Mouse (Mus musculus): ENCODE results near the gene Helz2.

The Helz2 gene

DNA sequence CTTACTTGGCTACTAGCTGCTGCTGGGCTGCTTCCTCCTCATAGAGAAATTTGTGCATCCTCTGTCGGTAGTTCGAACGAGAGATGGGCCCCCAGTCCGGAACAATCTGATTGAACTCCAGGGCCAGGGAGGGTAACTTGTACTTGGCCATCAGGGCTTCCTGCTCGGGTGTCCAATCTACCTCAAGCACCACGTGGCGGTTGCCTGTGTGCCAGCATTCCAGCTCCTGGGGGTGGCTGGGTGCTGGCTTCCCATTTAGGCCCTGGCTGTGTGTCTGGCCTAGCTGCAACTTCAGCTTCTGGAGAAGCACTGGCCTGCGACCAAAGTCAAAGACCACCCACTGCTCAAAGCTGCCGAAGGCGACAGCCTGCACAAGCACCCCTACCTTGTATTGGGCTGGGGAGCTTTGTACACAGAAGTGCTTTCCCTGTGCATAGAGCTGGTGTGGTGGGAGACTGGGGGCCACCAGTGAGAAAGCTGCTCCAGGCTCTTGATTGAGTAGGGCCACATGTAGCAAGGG, 3.7 kb downstream of the Helz2 start:
- DNase-seq (ENCODE audit: low spot score in 2 of 2): no peak

DNA sequence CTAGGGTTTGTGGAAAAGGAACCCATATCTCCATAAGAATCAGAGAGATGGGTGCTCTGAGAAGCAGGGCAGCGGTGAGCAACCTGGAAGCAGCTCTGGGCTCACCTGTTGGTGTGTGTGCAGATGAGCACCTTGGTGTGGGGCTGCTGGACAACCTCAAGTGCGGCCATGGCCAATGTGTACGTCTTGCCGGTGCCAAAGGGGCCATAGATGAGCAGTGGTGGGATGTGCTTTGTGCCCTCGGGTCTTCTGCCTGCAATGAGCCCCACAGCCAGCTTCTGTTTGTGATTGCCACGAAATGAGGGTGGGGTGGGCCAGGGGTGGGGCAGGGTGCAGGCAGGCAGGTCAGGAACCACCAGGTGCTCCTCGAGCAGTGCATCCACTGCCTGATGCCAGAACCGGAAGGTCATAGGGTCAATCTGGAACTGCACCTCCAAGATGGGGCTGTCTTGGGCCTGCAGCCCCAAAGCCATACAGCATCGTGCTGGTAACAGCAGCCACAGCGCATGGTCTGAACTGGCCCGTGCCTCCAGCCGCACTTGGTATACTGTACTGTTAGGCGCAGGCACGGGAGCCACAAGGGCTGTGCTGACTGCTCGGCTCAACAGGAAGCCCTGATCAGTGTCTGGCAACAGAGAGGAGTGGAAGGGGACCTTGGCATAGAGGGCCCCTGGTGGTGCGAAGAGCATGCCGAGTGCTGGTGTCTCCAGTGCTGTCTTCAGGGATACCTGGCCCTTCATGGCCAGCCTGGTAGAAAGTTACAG, 4.4 kb downstream of the Helz2 start:
- peak in 1 of 2 experiments; percentile 51 for DNase-seq (ENCODE audit: low spot score in 2 of 2)

DNA sequence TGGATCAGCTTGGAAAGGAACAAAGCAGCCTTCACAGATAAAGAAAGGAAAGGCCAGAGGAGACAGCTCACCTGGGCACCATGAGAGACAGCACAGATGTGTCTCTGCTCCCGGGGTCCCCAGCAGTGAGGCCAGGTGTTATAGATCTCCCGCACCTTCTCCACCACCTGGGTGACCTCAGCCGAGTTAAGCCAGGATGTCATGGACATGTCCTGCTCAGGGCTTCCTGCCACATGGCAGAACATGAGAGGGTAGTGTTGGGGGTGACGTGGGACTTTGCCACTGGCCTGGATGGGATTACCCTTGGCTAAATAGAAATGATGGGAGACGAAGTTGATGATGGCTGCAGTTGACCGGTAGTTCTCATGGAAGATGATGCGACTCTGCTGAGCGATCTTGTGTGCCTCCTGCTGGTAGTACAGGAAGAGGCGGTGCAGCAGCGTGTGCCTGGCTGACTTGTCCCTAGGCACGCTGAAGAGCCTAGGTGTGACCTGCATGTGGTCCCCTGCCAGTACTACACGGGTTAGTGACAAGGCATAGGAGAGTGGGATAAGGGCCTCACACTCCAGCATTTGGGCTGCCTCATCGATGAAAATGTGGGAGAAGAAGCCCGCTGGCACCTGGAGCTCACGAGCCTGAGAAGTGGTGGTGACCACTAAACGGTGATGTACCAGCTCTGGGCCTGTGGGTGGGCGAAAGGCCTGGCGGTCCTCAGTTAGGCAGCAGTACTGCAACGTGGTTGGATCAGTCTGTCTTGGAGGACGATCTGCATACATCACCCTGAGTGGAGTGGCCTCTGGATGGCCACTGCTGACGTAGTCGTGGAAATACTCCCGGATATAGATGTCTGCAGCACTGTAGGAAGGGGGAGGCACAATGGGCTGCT, 5.9 kb downstream of the Helz2 start:
- DNase-seq (ENCODE audit: low spot score in 2 of 2): no peak

DNA sequence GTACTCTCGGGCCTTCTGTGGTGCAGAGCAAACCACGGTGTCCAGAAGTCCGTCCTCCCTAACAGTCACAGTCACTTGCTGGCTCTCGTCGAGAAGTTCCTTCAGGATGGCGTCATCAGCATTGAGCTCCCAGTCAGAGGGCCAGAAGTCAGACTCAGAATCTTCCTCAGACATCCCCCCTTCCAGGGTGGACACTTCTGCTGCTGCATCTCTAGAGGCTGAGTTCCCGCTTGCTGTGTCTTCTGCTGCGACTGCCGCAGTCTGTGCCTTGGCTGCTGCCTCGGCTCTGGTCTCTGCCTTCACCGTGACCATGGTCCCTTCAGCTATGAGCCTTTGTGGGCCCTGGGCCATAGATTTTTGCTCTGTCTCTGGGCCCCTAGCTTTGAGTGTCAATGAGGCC, 7.1 kb downstream of the Helz2 start:
- DNase-seq (ENCODE audit: low spot score in 2 of 2): no peak

DNA sequence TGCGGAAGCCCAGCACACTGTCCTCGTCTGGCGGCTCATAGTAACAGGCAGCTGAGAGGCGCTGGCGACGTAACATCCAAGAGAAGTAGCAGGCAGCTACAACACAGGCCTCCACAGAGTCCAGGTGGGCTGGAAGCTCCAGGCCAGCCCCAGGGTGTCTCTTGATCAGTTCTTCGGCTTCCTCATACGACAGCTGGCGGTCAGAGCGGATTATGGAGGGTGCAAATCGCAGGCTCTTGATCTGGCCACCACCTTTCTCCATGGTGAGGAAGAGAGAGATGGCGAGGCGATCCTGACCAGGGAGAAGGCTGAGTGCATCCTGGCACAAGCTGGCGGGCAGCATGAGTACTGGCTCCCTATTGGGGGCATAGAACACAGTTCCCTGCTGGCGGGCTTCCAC, 8.4 kb downstream of the Helz2 start:
- no peak for DNase-seq (ENCODE audit: low spot score in 2 of 2)

DNA sequence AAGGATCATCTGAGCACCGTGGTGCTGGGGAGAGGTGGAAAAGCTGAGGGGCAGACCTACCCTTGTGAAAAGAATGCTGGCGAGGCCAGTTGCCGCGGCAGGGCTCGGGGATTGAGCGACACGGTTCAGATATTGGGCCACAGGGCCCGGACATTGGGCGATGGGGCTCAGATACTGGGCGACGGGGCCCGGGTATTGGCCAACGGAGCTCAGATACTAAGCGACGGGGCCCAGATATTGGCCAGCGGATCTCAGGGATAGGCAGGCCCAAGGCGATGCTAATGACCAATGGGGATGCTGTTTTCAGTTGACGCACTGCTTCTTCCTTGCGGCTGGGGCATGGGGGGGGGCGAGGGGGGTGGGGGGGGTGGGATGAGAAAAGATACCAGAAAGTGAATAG, 10.7 kb downstream of the Helz2 start:
- DNase-seq (ENCODE audit: low spot score in 2 of 2): no peak

DNA sequence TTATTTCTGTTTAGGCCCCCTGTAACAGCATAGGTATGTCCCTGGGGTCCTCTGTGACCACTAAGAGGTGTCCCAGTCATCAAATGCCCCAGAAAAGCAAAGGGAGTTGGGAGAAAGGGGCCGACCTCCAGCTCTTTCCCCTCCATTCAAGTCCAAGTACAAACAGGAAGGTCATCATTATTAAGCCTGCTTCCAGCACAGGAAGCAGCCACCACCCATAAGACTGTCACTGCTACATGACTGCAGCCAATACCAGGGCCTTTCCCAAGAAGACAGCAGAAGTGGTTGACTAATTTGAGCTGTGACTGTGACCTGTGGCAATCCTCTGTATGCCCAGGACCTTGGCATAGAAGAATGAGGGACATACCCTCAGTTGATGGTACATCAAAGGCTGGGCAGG, 13.5 kb downstream of the Helz2 start:
- DNase-seq (ENCODE audit: low spot score in 2 of 2): no peak

DNA sequence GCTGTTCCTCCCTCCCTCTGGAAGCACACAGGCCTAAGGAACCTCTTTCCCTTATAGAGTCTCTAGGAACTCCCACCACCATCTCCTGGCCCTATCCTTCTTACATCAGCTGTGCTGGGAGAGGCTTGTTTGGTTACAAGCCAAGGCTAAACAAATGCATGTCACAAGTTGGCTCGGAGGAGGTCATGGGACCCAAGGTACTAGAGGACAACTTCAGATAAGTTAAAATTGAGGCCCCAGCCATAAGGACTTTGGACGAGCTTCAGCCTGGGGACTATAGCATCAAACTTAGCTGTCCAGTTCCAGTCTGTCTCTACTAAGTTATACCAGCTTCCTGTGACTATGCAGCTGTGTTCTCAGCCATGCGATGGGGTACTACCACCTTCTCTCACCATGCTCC, 14.7 kb downstream of the Helz2 start:
- no peak for DNase-seq (ENCODE audit: low spot score in 2 of 2)

DNA sequence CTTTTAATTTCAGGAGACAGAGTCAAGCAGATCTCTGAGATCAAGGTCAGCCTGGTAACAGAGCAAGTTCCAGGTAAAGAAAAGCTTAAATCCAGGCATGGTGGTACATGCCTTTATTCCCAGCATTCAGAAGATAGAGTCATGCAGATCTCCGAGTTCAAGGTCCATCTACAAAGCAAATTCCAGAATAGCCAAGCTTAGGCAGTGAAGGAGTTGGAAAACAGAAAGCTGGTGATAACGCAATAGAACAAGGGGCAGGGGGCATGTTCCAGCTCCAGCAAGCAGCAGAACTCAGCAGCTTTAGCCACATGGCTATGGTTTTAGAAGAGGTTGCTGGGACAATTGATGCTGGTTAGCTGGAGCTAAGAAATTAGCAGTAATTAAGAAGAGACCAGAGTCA, 16.8 kb downstream of the Helz2 start:
- DNase-seq (ENCODE audit: low spot score in 2 of 2): no peak

DNA sequence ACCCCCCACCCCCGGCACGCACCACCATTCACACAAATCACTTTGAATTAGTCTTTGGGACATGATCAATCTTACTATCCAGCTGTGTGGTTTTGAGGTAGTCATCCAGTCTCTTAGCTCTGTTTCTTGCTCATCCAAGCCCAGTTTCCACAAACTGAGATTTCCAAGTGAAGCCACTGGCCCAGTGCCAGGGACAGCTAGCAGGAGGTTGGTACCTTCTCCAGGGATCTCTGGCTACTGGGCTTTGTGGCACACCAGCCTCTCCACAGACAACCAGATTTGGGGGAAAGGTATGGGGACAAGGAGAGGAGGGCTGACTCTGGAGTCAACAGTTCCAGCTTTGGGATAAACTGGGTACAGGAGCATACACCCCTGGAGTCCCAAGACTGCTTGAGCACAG, 21.5 kb downstream of the Helz2 start:
- no peak for DNase-seq (ENCODE audit: low spot score in 2 of 2)

DNA sequence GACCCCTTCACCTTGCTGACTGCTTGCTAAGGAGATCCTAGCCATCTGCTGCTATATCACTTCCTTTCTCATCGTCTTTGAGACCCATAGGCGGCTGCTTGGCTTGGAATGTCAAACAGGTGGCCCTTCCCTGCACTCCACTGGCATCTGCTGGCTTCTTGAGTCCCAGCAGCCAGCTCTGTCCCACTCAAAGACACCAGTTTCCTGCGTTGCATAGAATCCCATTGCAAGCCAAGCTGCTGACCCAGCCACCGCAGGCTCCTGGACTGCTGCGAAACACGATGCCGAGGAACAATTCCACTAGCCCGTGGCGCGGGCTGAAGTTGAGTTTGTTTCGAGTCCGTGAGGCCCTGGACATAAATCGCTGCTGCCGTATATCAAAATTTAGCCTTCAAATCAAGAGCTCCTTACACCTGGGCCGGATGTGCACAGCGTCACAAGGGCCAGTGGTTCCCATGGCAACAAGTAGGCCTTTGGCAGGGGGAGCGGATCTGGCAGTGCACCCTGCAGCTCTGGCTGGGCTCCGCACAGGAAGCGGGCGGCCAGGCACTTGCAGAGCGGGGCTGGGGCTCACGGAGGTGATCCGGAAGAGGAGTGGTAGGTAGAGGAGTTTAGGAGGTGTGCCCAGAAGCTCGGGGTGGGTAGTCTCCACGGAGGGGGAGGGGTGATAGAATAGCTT, 22.1 kb downstream of the Helz2 start, which contains the start of gene Fndc11:
Gene Fndc11, plus strand, starts transcription at position 476 of the 679 bp plus-strand sequence.
- peak; percentile 59 to 76 for DNase-seq (ENCODE audit: low spot score in 2 of 2)

DNA sequence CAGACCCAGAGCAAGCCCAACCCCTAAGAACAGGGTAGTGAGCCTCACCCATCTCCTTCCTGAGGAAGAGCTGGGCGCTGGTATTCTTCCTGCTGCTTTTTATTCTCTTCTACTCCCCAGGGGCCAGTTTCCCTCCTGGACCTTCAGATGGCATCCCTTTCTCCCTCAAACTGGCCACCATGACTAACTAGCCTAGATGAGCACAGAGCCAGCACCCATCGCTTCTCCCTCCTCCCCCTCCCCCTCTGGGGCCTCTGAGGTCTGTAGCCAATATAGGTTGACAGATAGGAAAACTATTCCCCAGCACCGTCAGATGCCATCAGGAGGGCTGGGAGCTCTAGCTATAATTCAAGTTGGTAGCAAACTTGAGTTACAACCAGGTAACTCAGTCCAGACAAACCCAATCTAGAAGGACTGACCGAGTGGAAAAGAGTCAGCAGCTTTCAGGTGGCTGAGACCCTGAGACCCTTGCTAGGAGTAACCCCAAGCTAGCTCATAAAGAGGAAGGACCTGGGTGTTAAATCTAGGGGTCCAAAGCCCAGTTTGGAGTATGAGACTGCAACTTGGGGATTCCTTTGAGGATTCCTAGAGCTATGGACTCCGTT, 22.8 kb downstream of the Helz2 start:
- no peak for DNase-seq (ENCODE audit: low spot score in 2 of 2)

DNA sequence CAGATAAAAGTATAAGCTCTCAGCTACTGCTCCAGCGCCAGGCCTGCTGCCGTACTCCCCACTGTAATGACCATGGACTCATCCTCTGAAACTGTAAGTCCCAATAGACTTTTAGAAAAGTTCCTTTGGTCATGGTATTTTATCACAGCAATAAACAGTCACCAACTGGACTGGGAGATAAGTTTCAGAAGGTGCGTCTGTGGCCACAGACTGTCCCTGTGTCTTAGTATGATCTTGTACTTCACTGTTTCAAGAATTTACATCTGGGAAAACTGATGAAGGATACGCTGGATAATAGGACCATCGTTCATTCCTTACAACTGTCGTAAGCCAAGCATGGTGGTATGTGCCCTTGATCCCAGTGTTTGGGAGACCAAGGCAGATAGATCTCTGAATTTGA, 25.8 kb downstream of the Helz2 start:
- DNase-seq (ENCODE audit: low spot score in 2 of 2): no peak

DNA sequence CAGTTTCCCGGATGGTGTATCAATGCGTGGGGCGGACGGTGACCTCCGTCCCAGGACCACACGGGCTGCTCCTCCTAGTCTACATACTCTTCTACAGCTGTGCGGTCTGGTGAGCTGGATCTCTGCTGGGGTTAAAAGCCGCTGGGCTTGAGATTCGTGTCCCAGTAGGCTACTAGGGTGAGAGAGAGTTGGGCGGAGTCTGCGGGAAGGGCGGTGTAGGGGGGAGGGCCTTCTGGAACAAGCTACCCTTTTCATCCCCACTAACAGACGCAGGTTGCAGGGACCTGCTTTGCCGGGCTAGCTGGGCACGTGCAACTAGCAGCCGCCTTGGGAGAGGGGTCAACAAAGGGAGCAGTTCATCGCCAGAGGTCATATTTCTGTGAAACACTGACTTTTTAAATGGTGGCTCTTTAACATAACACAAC, 28.8 kb downstream of the Helz2 start, which contains the start of gene Srms:
Gene Srms, minus strand, starts transcription at position 165 of the 425 bp plus-strand sequence.
- DNase-seq (ENCODE audit: low spot score in 2 of 2): no peak

DNA sequence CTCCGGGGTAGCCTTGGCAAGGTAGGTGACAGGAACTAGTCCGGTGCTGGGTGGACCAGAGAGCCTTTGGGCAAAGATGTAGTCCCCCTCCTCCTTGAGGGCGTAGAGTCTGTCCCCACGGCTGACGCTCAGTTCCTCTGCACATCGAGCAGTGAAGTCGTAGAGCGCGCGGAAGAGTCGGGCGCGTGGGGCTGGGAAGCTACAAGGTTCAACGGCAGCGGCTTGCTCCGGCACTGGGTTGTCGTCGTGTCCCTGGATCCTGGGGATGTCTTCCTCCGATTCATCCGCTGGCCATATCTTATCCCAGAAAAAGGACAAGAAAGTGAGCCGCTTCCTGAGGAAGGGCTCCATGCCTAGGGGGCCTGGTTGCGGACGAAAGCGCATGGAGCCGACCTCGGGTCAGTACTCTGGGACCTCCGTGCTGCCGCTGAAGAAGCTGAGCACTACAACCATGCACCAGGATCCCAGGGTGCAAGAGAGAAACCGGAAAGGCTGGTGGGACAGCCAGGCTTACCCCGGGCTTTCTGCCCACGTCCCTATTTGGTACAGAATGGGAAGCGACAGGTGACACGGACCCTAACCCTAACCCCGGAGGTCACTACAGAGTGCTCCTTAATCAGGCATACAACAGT, 29.3 kb downstream of the Helz2 start:
- no peak for DNase-seq (ENCODE audit: low spot score in 2 of 2)

DNA sequence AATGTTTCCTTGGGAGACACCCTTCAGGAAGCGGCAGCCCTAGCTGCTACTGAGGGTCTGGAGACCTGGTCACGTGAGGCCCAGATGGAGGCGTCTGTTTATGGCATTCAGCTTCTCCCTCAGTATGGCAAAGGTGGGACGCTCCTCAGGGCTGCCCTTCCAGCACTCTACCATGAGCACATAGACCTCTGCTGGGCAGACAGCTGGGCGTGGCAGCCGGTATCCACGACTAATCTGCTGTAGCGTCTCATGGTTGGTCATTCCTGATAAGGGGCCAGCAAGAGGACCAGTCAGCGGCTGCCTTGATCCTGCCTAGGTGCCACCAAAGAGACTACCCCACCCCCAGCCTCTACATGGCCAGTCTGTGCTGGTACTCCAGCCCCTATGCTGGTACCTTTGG, 35.7 kb downstream of the Helz2 start:
- DNase-seq (ENCODE audit: low spot score in 2 of 2): no peak

DNA sequence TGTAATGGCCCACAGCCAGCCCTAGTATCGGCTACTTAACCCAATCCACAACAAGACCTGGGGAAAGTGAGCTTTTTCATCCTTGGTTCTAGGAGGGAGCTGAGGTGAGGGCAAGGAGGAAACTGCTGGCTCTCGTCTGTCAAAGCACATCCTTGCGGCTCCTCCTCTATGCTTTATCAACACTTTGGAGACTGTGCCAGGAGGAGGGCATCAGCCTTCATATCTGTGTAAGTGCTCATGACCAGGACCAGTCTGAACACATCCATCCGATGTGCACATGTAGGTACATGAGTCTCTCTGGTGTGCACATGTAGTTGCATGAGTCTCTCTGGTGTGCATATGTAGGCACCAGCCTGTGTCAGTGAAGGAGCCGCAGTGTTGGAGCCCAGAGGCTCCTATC, 36.1 kb downstream of the Helz2 start:
- DNase-seq (ENCODE audit: low spot score in 2 of 2): no peak

DNA sequence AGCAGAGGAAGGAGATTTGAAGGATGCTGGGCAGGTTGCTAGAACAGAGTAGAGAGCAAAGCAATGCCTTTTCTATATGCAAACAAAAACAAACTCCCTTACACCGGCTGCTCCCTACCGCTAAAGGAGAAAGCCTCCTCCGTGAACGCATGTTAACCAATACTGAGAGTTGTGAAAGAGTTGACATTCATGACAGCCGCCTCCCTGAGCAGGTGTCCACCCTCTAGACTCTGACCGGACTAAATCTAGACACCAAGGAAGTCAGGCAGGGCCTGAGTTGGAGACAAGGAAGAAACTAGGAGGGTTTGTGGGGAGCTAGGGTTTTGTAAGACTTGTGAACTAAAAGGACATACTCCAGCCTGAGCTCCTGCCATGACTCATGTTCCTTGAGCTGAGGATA, 38.9 kb downstream of the Helz2 start:
- no peak for DNase-seq (ENCODE audit: low spot score in 2 of 2)

DNA sequence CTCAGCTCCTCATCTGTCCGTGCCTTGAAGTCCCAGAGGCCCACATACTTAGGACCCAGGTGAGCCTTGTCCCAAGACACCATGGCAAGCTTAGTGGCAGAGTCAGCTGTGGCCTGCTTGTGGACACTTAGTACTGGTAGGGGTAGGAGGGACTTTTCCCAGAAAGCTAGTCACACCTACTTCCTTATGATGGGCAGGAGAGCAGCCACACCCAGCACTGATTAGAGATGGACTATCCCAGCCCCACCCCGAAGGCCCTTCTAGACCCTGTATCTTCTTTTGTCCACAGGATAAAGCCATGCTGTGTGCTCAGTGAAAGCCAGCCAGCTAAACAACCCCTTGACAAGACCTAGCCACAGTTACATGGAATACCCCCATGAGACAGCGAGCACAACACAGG, 39.4 kb downstream of the Helz2 start, which contains the start of gene Ptk6:
Gene Ptk6, minus strand, starts transcription at position 368 of the 400 bp plus-strand sequence.
- DNase-seq (ENCODE audit: low spot score in 2 of 2): no peak

DNA sequence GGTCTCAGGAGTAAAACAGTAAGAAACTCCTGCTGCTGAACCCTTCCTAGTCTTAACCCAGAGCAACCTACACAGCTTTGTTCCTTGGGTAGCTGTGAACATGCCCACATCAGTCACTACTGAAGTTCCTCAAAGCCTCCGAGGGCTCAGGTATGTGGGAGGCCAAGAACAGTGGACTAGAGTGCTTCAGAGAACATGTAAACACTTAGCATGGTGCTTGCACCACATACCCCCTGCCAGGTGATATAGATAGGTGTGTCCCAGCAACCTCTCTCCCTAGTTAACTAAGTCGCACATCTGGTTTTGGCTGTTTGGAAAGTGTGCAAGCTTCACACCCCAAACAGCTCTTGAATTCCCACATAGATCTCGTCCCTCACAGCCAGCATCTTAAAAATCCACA, 40.2 kb downstream of the Helz2 start:
- no peak for DNase-seq (ENCODE audit: low spot score in 2 of 2)
